8 mouse cellular contexts compared by ENCODE assay signal in genomic region chr3:123333055-123333424, GRCm38 (mm10). TPM values are rescaled to one million over a fixed set of nuclear protein-coding genes. Genes with fewer than 3 reads are reported as not detected.
A peak's percentile ranks its signal among the peaks of the same experiment; 100 is the strongest.
DNase-seq lines count a peak whose midpoint lies in the region; ATAC-seq and TF ChIP-seq lines count a peak whose summit lies in the region.

No protein-coding gene starts in this region.

- no peak for ATAC-seq in heart, embryonic 15.5 days (replicated peaks; ENCODE audit: insufficient number of reproducible peaks, insufficient read depth, low FRiP score, low read depth)

- no peak overlapping the region for H3K4me3 ChIP-seq in heart, embryonic 15.5 days
- H3K4me3 ChIP-seq in bone marrow macrophage, adult 2 months (ENCODE audit: insufficient read depth, low read length) = no peak overlapping the region

- no peak for TF ChIP-seq POLR2A in bone marrow macrophage, adult 2 months (IDR thresholded peaks at IDR 0.05; ENCODE audit: borderline replicate concordance, low read depth, low read length)

- DNase-seq in heart, adult 9 months (ENCODE audit: low spot score in 2 of 2) = no peak
- DNase-seq in kidney, postnatal 25 days = peak; percentile 46 to 52
- peak; percentile 65 to 77 for DNase-seq in lung, postnatal 4 days
- no peak for DNase-seq in frontal cortex, postnatal 14 days (ENCODE audit: low spot score in 2 of 2)
- DNase-seq in urinary bladder, postnatal 36 days (ENCODE audit: low spot score in 2 of 2) = no peak
- DNase-seq in urinary bladder, adult 2 months (ENCODE audit: low spot score) = no peak

- no peaks in the 10 kb centered on the region for H3K27me3 ChIP-seq in heart, embryonic 15.5 days

- no peak overlapping the region for H3K9ac ChIP-seq in heart, embryonic 15.5 days

- no peak overlapping the region for H3K4me2 ChIP-seq in heart, embryonic 15.5 days

- peak overlapping the region; percentile 54; the same call in 1 of the 2 replicates for H3K27ac ChIP-seq in heart, embryonic 15.5 days
- H3K27ac ChIP-seq in bone marrow macrophage, adult 2 months (ENCODE audit: insufficient read depth, low read depth, low read length) = peak overlapping the region; percentile 36

- H3K36me3 ChIP-seq in heart, embryonic 15.5 days = peaks cover 15% of the 10 kb centered on the region

- H3K9me3 ChIP-seq in heart, embryonic 15.5 days (replicated peaks) = no peaks in the 10 kb centered on the region

- 18% methylated on average over 4 of the region's 4 CpGs for WGBS in heart, embryonic 15.5 days

- TF ChIP-seq CTCF in bone marrow macrophage, adult 2 months (IDR thresholded peaks at IDR 0.05; ENCODE audit: low read depth, low read length) = no peak

- peaks cover 37% of the 10 kb centered on the region for H3K4me1 ChIP-seq in heart, embryonic 15.5 days (replicated peaks)
- H3K4me1 ChIP-seq in bone marrow macrophage, adult 2 months (ENCODE audit: control insufficient read depth, insufficient read depth, low read length) = peaks cover 32% of the 10 kb centered on the region

RNA-seq across cellular contexts. Expression of gene Mettl14, which starts 52.9 kb away (rescaled TPM):
- polyA plus RNA-seq in heart, embryonic 15.5 days (2015; fragmentation: Nextera tagmentation; extraction: Ambion mirVana) = 18.3 and 19.9 TPM in 2 replicates
- polyA plus RNA-seq in bone marrow macrophage, adult 2 months (2012; ENCODE audit: insufficient read depth, insufficient read length, missing spikeins) = 20.9 and 21.8 TPM in 2 replicates
- 12.6 and 15.4 TPM in 2 replicates for polyA plus RNA-seq in urinary bladder, adult 2 months (2012; rRNA removed)

Comparison
In these comparisons a context has a peak if more than half of its experiments do, and no peak if none do; other contexts are left out.
1. DNase-seq: peak in kidney, postnatal 25 days (2 of 2) and lung, postnatal 4 days (2 of 2); none in heart, adult 9 months (0 of 2), frontal cortex, postnatal 14 days (0 of 2), urinary bladder, postnatal 36 days (0 of 2) and urinary bladder, adult 2 months (single experiment).